Mouse (Mus musculus): Measurements from ENCODE around the gene Islr.

The Islr gene

DNA sequence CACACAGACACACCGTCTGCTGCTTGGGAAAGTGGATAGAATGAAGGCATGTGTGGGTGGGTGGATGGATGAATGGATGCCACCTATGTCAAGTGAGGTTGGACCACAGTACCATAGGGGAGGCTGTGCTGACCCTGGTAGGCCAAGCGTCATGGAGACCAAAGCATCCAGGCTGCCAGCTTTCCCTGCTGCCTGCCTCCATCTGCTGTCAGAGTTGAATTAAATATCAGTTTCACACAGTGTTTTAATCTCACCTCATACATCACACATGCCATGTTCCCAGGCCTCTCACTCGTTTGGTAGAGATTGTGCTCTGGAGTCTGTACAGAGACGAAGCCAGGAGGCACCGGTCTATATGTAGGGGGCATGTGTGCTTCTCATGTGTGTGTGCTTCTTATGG, 93.3 kb downstream of the Islr start:
- DNase-seq, result peak; percentile 46

DNA sequence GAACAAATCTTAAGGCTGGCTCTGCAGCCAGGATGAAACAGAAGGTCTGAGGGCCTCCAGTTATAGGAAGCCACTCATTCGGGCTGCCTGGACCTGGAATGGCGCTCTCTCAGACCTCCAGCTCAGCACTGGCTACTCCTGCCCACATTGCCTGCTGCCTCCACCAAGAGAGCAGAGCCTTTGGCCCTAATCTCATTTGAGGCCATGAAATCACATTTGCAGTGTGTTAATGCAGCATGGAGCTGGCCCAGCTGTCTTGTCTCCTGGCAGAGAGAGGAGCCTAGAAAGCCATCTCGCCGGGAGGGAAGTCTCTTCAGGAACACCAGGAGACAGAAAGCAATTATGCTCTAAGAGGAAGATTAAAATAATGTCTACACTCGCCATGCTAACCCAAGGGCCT, 96.6 kb downstream of the Islr start:
- no peak for DNase-seq
